Mouse (Mus musculus) lung, postnatal 36 days (tissue): ENCODE data around the gene Gm3371.
A peak's percentile ranks its signal among the peaks of the same experiment; 100 is the strongest.
"Not testable (repeated sequence)": the region's sequence is repeated elsewhere in the genome, so short reads cannot be mapped to it uniquely, and the experiment has no call there.

Experiments
- DNase-seq: peaks from one replicate; pipeline ENCODE4 v3.0.0; 2022; ENCODE audit warnings: mixed read lengths

Gene Gm3371

GRCm38 (mm10) chr14:44410588-44410987 is at the start of gene Gm3371:
Gene Gm3371, minus strand, starts transcription at chr14:44410688.
- not testable (repeated sequence) for DNase-seq

GRCm38 (mm10) chr14:44433335-44433734 is 22.8 kb upstream of the Gm3371 start, which contains the start of gene Gm8232:
Gene Gm8232, plus strand, starts transcription at chr14:44433635.
- DNase-seq: not testable (repeated sequence)

- not testable (repeated sequence) for DNase-seq
Measured at GRCm38 (mm10) chr14:44384233-44384632, 26.3 kb downstream of the Gm3371 start.

GRCm38 (mm10) chr14:44365057-44365456 is 45.4 kb downstream of the Gm3371 start, which contains the start of gene Gm8229:
Gene Gm8229, plus strand, starts transcription at chr14:44365357.
- DNase-seq: not testable (repeated sequence)

GRCm38 (mm10) chr14:44362301-44362700 is 48.2 kb downstream of the Gm3371 start:
- DNase-seq: not testable (repeated sequence)

- peak; percentile 0 for DNase-seq
Measured at GRCm38 (mm10) chr14:44361416-44361815, 49.1 kb downstream of the Gm3371 start.
